In genomic region chr10:85928499-85929207, GRCm38 (mm10) we compare ENCODE assay signal across 9 mouse cellular contexts. TPM values are rescaled to one million over a fixed set of nuclear protein-coding genes. Genes with fewer than 3 reads are reported as not detected.
A peak's percentile ranks its signal among the peaks of the same experiment; 100 is the strongest.
DNase-seq lines count a peak whose midpoint lies in the region; ATAC-seq and TF ChIP-seq lines count a peak whose summit lies in the region.
"Had no signal": no experiment of that assay in that cellular context is flagged by ENCODE, and none has a peak within 500 bp of the region (broad histone marks: within the 10 kb centered on the region; RNA-seq: fewer than 3 reads in every experiment).

No protein-coding gene starts in this region.

- peak overlapping the region; percentile 67 for H3K4me3 ChIP-seq in ES-Bruce4 (ENCODE audit: low read depth, low read length)
- peak overlapping the region; percentile 50 for H3K4me3 ChIP-seq in forebrain, embryonic 14.5 days (ENCODE audit: low read depth, low read length)
- peak overlapping the region; percentile 54 for H3K4me3 ChIP-seq in hindbrain, embryonic 15.5 days

- no peaks in the 10 kb centered on the region for H3K27me3 ChIP-seq in ES-Bruce4 (ENCODE audit: control insufficient read depth, insufficient read depth, low read length, poor library complexity, severe bottlenecking)
- H3K27me3 ChIP-seq in forebrain, embryonic 14.5 days (replicated peaks; ENCODE audit: control insufficient read depth, insufficient read depth, low read length), result no peaks in the 10 kb centered on the region
- H3K27me3 ChIP-seq in hindbrain, embryonic 15.5 days, result peaks cover 8% of the 10 kb centered on the region; the same call in 1 of the 2 replicates

- peak overlapping the region; percentile 55 for H3K9ac ChIP-seq in ES-Bruce4 (ENCODE audit: low read depth, poor library complexity, severe bottlenecking)
- peak overlapping the region; percentile 71 for H3K9ac ChIP-seq in forebrain, embryonic 14.5 days (ENCODE audit: low read length)
- peak overlapping the region; percentile 54 for H3K9ac ChIP-seq in hindbrain, embryonic 15.5 days

- peak; percentile 67 for TF ChIP-seq CTCF in ES-Bruce4 (IDR thresholded peaks at IDR 0.05; ENCODE audit: low read depth, low read length)

- peak; percentile 53; the same call in 1 of the 2 replicates for TF ChIP-seq EP300 in ES-Bruce4 (IDR thresholded peaks at IDR 0.05; ENCODE audit: insufficient read depth, low read depth, low read length)

- H3K9me3 ChIP-seq in ES-Bruce4 (replicated peaks; ENCODE audit: control insufficient read depth, insufficient read depth, low read length, poor library complexity, severe bottlenecking), result no peaks in the 10 kb centered on the region
- no peaks in the 10 kb centered on the region for H3K9me3 ChIP-seq in forebrain, embryonic 14.5 days (replicated peaks; ENCODE audit: control insufficient read depth, low read length)
- H3K9me3 ChIP-seq in hindbrain, embryonic 15.5 days, result no peaks in the 10 kb centered on the region

- ATAC-seq in forebrain, embryonic 14.5 days, result peak; percentile 95
- ATAC-seq in hindbrain, embryonic 15.5 days (ENCODE audit: low FRiP score, low read depth), result peak; percentile 93

- DNase-seq in c-Kit-positive CD71-negative TER-119-negative erythroid progenitor cells, embryonic 14.5 days (ENCODE audit: low read depth), result peak; percentile 44
- DNase-seq in forebrain, embryonic 14.5 days (ENCODE audit: low spot score), result peak; percentile 89
- peak; percentile 76 to 78 for DNase-seq in layer of hippocampus, postnatal 36 days
- peak; percentile 63 for DNase-seq in lung, postnatal 14 days
- peak; percentile 83 for DNase-seq in retina, embryonic 14.5 days (ENCODE audit: low spot score)
- DNase-seq in thymus, postnatal 36 days, result peak; percentile 76 to 82

- H3K36me3 ChIP-seq in ES-Bruce4 (ENCODE audit: control insufficient read depth, insufficient read depth, low read length, poor library complexity, severe bottlenecking), result no peaks in the 10 kb centered on the region
- H3K36me3 ChIP-seq in forebrain, embryonic 14.5 days (ENCODE audit: control insufficient read depth, insufficient read depth, low read length), result no peaks in the 10 kb centered on the region
- no peaks in the 10 kb centered on the region for H3K36me3 ChIP-seq in hindbrain, embryonic 15.5 days

- no peak for TF ChIP-seq POLR2A in ES-Bruce4 (IDR thresholded peaks at IDR 0.05; ENCODE audit: insufficient read depth, low read length)

- WGBS in forebrain, embryonic 14.5 days, result 1% methylated on average over 63 of the region's 63 CpGs
- WGBS in hindbrain, embryonic 15.5 days, result 1% methylated on average over 62 of the region's 63 CpGs

- peaks cover 2% of the 10 kb centered on the region for H3K4me1 ChIP-seq in ES-Bruce4 (ENCODE audit: control insufficient read depth, insufficient read depth, low read length)
- H3K4me1 ChIP-seq in forebrain, embryonic 14.5 days (ENCODE audit: control insufficient read depth, insufficient read depth, low read length), result peaks cover 6% of the 10 kb centered on the region; the same call in 1 of the 2 replicates
- peaks cover 17% of the 10 kb centered on the region for H3K4me1 ChIP-seq in hindbrain, embryonic 15.5 days (replicated peaks)

- no peak overlapping the region for H3K27ac ChIP-seq in ES-Bruce4 (ENCODE audit: insufficient read depth, low read length)
- H3K27ac ChIP-seq in forebrain, embryonic 14.5 days (ENCODE audit: low read depth, low read length), result peak overlapping the region; percentile 17; the same call in 1 of the 2 replicates
- no peak overlapping the region for H3K27ac ChIP-seq in hindbrain, embryonic 15.5 days (replicated peaks)

- peak overlapping the region; percentile 81 for H3K4me2 ChIP-seq in forebrain, embryonic 14.5 days (ENCODE audit: low read length)
- peak overlapping the region; percentile 94 for H3K4me2 ChIP-seq in hindbrain, embryonic 15.5 days

RNA-seq across cellular contexts. Expression of gene Ascl4, which starts 1.2 kb away (rescaled TPM):
- not detected in 2 replicates for polyA plus RNA-seq in ES-Bruce4 (2011; ENCODE audit: insufficient read depth, insufficient read length, low read depth, missing spikeins)
- polyA plus RNA-seq in forebrain, embryonic 14.5 days (2014; fragmentation: Nextera tagmentation; extraction: Ambion mirVana), result 0.17 and 0.24 TPM in 2 replicates
- 0.28 and 0.31 TPM in 2 replicates for polyA plus RNA-seq in hindbrain, embryonic 15.5 days (2015; fragmentation: Nextera tagmentation; extraction: Ambion mirVana)
- under 1 TPM; 0.22 to 0.58 TPM for total RNA-seq in layer of hippocampus, postnatal 36 days (2021)
- total RNA-seq: gastrocnemius, adult 8-10 months had no signal

RNA-seq across cellular contexts. Expression of gene Prdm4, which starts 11.7 kb away (rescaled TPM):
- polyA plus RNA-seq in ES-Bruce4 (2011; ENCODE audit: insufficient read depth, insufficient read length, low read depth, missing spikeins), result 38.3 and 49.0 TPM in 2 replicates
- polyA plus RNA-seq in forebrain, embryonic 14.5 days (2014; fragmentation: Nextera tagmentation; extraction: Ambion mirVana), result 24.9 and 27.9 TPM in 2 replicates
- polyA plus RNA-seq in hindbrain, embryonic 15.5 days (2015; fragmentation: Nextera tagmentation; extraction: Ambion mirVana), result 21.3 and 24.9 TPM in 2 replicates
- 10 to 100 TPM; 24.0 to 25.4 TPM for total RNA-seq in layer of hippocampus, postnatal 36 days (2021)

RNA-seq across cellular contexts. Expression of gene Rtcb, which starts 29.0 kb away (rescaled TPM):
- 138 and 139 TPM in 2 replicates for polyA plus RNA-seq in ES-Bruce4 (2011; ENCODE audit: insufficient read depth, insufficient read length, low read depth, missing spikeins)
- 192 and 194 TPM in 2 replicates for polyA plus RNA-seq in forebrain, embryonic 14.5 days (2014; fragmentation: Nextera tagmentation; extraction: Ambion mirVana)
- 162 and 171 TPM in 2 replicates for polyA plus RNA-seq in hindbrain, embryonic 15.5 days (2015; fragmentation: Nextera tagmentation; extraction: Ambion mirVana)
- total RNA-seq in layer of hippocampus, postnatal 36 days (2021), result 100 to 1,000 TPM; 102 to 107 TPM
